Mouse (Mus musculus) cerebellum, adult 2 months (tissue): ENCODE results near the gene Slc51b. TPM values are rescaled to one million over a fixed set of nuclear protein-coding genes. Genes with fewer than 3 reads are reported as not detected.

Experiments used
- DNase-seq, 2 experiments: peaks; one replicate each; pipeline ENCODE4 v3.0.0; 2021
- H3K27ac ChIP-seq: fragments of 200-500 bp; 2 replicates; pipeline ENCODE4 v1.5.1; 2012; ENCODE audit warnings: low read length, control low read depth, inconsistent platforms; ENCODE audit not compliant: insufficient read depth
- H3K27me3 ChIP-seq: fragments of 200-500 bp; 2 replicates; pipeline ENCODE4 v1.6.1; 2012; ENCODE audit warnings: inconsistent platforms, mild to moderate bottlenecking, low read length, moderate library complexity; ENCODE audit not compliant: control insufficient read depth, insufficient read depth
- H3K4me1 ChIP-seq: fragments of 200-500 bp; 2 replicates; pipeline ENCODE4 v1.6.1; 2011; ENCODE audit warnings: low read length; ENCODE audit not compliant: control insufficient read depth, insufficient read depth
- H3K4me3 ChIP-seq: fragments of 200-500 bp; replicated peaks from 2 replicates; pipeline ENCODE3; 2011; ENCODE audit warnings: mild to moderate bottlenecking, low read depth, low read length, control low read depth; ENCODE audit not compliant: insufficient read depth
- CTCF ChIP-seq: fragments of 200-500 bp; IDR thresholded peaks from 2 replicates; pipeline ENCODE4 v1.5.1; 2011; ENCODE audit warnings: low read depth, mild to moderate bottlenecking, control low read depth, low read length, moderate library complexity, borderline replicate concordance; ENCODE audit not compliant: insufficient read depth
- POLR2A ChIP-seq: fragments of 200-500 bp; IDR thresholded peaks from 2 replicates; pipeline ENCODE4 v1.6.1; 2011; ENCODE audit warnings: low read length, control low read depth, borderline replicate concordance; ENCODE audit not compliant: insufficient read depth
- WGBS: fragments of 180-500 bp; shearing (Covaris S2); methylation state at CpG from one replicate; pipeline ENCODE4 v1.1.7; 2018; 5-methylcytosine and 5-hydroxymethylcytosine counted together
- polyA plus RNA-seq: library from polyadenylated mRNA; depleted of rRNA; stranded (reverse); fragments of >200 nt; gene quantifications from 2 replicates; pipeline ENCODE4 v1.2.3, GENCODE M21; 2012

Gene Slc51b
- polyA plus RNA-seq, 1 experiment, result not detected

- Histone ChIP-seq H3K4me3 (no peak overlapping the region), H3K27me3 (no peaks in the 10 kb centered on the region), H3K27ac (no peak overlapping the region), H3K4me1 (no peaks in the 10 kb centered on the region; the same call in 1 of the 2 replicates)
- TF ChIP-seq POLR2A, result no peak
- no peak for TF ChIP-seq CTCF
- DNase-seq, result no peak
- WGBS, result 70% methylated on average over 5 of the region's 5 CpGs
Measured at GRCm38 (mm10) chr9:65407327-65407726, 15.4 kb downstream of the Slc51b start.

DNA sequence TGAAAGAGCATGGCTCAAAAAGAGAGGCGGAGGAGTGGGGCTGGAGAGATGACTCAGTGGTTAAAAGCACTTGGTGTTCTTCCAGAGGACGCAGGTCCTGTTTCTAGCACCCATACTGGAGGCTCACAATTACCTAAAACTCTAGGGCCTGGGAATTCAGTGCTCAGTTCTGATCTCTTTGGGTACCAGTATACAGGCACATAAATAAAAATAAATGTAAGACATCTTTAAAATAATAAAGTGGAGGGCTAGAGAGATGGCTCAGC, 17.6 kb downstream of the Slc51b start:
- H3K27me3 ChIP-seq, result no peaks in the 10 kb centered on the region
- H3K27ac ChIP-seq, result no peak overlapping the region
- H3K4me3 ChIP-seq, result no peak overlapping the region
- WGBS, result 56% methylated on average over 2 of the region's 2 CpGs
- DNase-seq, result peak in 1 of 2 experiments; percentile 27
- no peak for TF ChIP-seq CTCF
- TF ChIP-seq POLR2A, result no peak
- H3K4me1 ChIP-seq, result no peaks in the 10 kb centered on the region; the same call in 1 of the 2 replicates

DNA sequence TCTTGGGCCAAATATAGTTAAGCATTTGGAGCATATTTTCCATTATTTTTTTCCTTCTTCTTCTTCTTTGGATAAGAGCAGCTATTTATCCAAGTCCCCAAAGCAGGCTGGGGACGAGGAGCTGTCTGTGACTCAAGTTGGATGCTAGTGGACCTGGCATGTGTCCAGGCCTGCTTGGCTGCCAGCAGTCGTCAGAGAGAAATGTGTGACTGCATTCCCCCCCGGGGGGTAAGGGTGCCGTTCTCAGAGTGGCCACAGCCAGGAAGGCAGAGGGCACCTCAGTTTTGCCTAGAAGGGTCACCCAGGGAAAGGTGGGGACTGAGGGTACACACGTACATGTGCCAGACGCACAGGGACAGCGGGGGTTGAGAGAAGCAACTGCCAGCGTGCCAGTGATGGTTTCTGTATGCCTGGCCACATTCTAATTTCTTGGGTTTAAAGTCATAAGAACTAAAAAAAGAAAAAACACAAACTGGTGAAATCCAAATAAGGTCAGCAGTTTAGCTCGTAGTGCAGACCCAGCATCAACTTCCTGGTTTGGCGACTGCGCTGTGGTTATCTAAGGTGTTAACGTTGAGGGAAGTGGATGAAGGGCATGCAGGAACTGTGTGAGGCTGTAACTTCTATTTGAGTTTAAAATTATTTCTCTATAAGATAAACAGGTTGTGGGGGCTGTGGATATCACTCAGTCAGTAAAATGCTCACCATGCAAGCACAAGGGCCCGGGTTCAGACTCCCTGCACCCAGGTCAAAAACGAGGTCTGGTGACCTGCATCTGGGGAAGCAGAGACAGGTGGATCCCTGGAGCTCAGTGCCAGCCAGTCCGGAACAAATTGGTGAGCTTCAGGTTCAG, 18.2 kb downstream of the Slc51b start:
- Histone ChIP-seq H3K4me1 (no peaks in the 10 kb centered on the region; the same call in 1 of the 2 replicates), H3K4me3 (peak overlapping the region; percentile 50), H3K27ac (no peak overlapping the region), H3K27me3 (no peaks in the 10 kb centered on the region)
- peak; percentile 79 for DNase-seq
- 25% methylated on average over 15 of the region's 15 CpGs for WGBS
- no peak for TF ChIP-seq POLR2A

DNA sequence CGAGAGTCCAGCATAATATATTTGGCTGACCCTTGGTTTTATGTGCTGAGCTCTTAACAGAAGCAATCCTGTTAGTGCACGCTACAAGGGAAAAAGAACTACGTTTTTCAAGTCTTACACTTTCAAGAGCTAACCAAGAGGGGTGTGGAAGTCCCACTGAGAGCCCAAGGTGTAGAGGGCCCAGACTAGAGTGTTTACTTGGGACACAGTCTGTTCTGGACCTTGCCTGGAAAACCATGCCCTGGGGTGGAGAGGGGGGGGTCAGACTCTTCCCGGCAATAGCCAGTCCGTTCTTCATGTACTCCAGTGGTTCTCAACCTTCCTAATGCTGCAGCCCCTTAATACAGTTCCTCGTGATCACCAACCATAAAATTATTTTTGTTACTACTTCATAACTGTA, 22.8 kb downstream of the Slc51b start:
- TF ChIP-seq CTCF (no peak), POLR2A (no peak)
- Histone ChIP-seq H3K4me1 (no peaks in the 10 kb centered on the region; the same call in 1 of the 2 replicates), H3K27ac (no peak overlapping the region), H3K4me3 (no peak overlapping the region), H3K27me3 (no peaks in the 10 kb centered on the region)
- DNase-seq, result no peak
- 93% methylated on average over 6 of the region's 6 CpGs for WGBS

GRCm38 (mm10) chr9:65398279-65398678, 24.5 kb downstream of the Slc51b start, which contains the start of gene Rasl12:
Gene Rasl12 (plus strand): TSS chr9:65398506.
- peak; percentile 35 to 41 for DNase-seq
- WGBS, result 1% methylated on average over 24 of the region's 24 CpGs
- Histone ChIP-seq H3K4me1 (no peaks in the 10 kb centered on the region), H3K27ac (no peak within 1 kb of the TSS), H3K27me3 (no peaks in the 10 kb centered on the region), H3K4me3 (peak within 1 kb of the TSS; percentile 25)
- TF ChIP-seq CTCF (no peak), POLR2A (no peak)

DNA sequence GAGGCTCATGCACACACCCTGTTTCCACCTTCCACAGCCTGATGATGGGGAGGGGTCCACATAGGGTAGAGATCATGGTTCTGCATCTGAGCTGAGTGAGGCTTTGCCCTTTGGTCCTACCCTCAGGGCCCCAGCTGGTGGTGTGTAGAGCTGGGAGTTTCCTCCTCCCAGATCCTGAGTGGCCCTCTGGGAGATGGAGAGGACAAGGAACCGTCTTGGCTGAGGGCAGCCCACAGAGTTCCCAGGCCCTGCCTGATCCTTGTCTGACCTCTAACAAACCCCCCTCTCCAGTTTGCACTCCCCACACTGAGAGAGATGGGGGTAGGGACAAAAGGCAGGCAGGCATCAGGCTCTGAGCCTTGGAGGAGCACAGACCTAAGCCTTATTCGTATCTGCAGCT, 28.4 kb downstream of the Slc51b start:
- WGBS, result 68% methylated on average over 2 of the region's 2 CpGs
- Histone ChIP-seq H3K4me1 (no peaks in the 10 kb centered on the region), H3K27ac (no peak overlapping the region), H3K4me3 (no peak overlapping the region), H3K27me3 (no peaks in the 10 kb centered on the region)
- no peak for DNase-seq
- TF ChIP-seq POLR2A (no peak), CTCF (no peak)

GRCm38 (mm10) chr9:65393606-65394005, 29.1 kb downstream of the Slc51b start:
- Histone ChIP-seq H3K4me3 (no peak overlapping the region), H3K4me1 (no peaks in the 10 kb centered on the region), H3K27ac (no peak overlapping the region), H3K27me3 (no peaks in the 10 kb centered on the region)
- TF ChIP-seq POLR2A (no peak), CTCF (no peak)
- DNase-seq, result no peak
- WGBS, result 36% methylated on average over 2 of the region's 2 CpGs

DNA sequence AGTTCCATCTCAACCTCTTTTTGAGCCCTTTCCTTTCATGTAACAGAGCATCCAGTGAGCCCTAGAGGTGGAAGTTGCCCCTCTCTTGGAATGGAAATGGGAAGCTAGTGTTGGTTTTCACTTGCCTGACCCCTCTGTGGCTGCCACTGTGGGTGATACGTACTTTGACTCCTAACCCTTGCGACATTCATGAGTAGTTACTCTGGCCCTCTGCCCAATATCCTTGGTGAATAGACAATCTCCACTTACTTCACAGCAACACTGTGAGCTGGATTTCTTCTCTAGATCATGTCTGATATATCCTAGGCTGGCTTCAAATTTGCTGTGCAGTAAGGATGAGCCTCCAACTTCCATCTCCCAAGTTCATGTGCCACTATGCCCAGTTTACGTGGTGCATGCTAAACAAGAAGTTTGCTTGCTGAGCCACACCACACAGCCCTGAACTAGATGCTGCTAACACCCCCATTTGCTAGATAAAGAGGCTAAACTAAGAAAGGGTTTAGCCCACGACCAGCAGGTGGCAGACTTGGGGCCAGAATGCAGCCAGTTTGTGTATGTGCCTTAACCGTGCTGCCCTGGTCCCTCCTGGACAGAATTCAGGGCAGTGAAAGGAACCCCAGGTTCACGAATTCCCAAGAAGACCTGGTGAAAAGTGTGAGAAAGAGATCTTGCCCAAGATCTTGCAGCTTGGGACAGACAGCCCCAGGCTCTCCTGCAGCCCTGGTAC, 30.0 kb downstream of the Slc51b start:
- no peaks in the 10 kb centered on the region for H3K4me1 ChIP-seq
- peak; percentile 34 to 54 for DNase-seq
- TF ChIP-seq POLR2A (no peak), CTCF (peak; percentile 73; the same call in 1 of the 2 replicates)
- H3K4me3 ChIP-seq, result no peak overlapping the region
- no peak overlapping the region for H3K27ac ChIP-seq
- H3K27me3 ChIP-seq, result no peaks in the 10 kb centered on the region
- 26% methylated on average over 6 of the region's 6 CpGs for WGBS
